Mouse (Mus musculus) kidney, adult 2 months (tissue): ENCODE data around the gene Zfp575. TPM values are rescaled to one million over a fixed set of nuclear protein-coding genes. Genes with fewer than 3 reads are reported as not detected.
A peak's percentile ranks its signal among the peaks of the same experiment; 100 is the strongest.

ENCODE experiments used
- DNase-seq: peaks from one replicate; pipeline ENCODE4 v3.0.0; 2021
- H3K27ac ChIP-seq: fragments of 200-500 bp; 2 replicates; pipeline ENCODE4 v1.5.1; 2012; ENCODE audit warnings: low read depth, low read length, control low read depth, inconsistent platforms; ENCODE audit not compliant: insufficient read depth
- H3K27me3 ChIP-seq: fragments of 200-500 bp; replicated peaks from 2 replicates; pipeline ENCODE4 v1.6.1; 2012; ENCODE audit warnings: mild to moderate bottlenecking, moderate library complexity, low read length, inconsistent platforms; ENCODE audit not compliant: control insufficient read depth, insufficient read depth
- H3K36me3 ChIP-seq: fragments of 200-500 bp; 2 replicates; pipeline ENCODE4 v1.6.1; 2012; ENCODE audit warnings: mild to moderate bottlenecking, moderate library complexity, low read length, inconsistent platforms; ENCODE audit not compliant: control insufficient read depth, insufficient read depth
- H3K4me1 ChIP-seq: fragments of 200-500 bp; 2 replicates; pipeline ENCODE4 v1.6.1; 2011; ENCODE audit warnings: low read length; ENCODE audit not compliant: control insufficient read depth, insufficient read depth
- H3K4me3 ChIP-seq: fragments of 200-500 bp; 2 replicates; pipeline ENCODE4 v1.5.1; 2011; ENCODE audit warnings: mild to moderate bottlenecking, low read depth, low read length, control low read depth; ENCODE audit not compliant: insufficient read depth
- CTCF ChIP-seq: fragments of 200-500 bp; conservative IDR thresholded peaks from 2 replicates; pipeline ENCODE4 v1.5.1; 2011; ENCODE audit warnings: low read depth, mild to moderate bottlenecking, control low read depth, low read length, moderate library complexity, mixed read lengths; ENCODE audit not compliant: insufficient read depth, insufficient read length
- POLR2A ChIP-seq: fragments of 200-500 bp; IDR thresholded peaks from one replicate; pipeline ENCODE4 v1.6.1; 2011; ENCODE audit warnings: low read depth, low read length, control low read depth
- WGBS: fragments of 180-500 bp; shearing (Covaris S2); methylation state at CpG from one replicate; pipeline ENCODE4 v1.1.7; 2018; 5-methylcytosine and 5-hydroxymethylcytosine counted together
- polyA plus RNA-seq: library from polyadenylated mRNA; depleted of rRNA; stranded (reverse); fragments of >200 nt; gene quantifications from 2 replicates; pipeline ENCODE4 v1.2.3, GENCODE M21; 2012

Gene Zfp575
- polyA plus RNA-seq, 1 experiment = 0.11 TPM

- TF ChIP-seq CTCF (no peak), POLR2A (no peak)
- no peak overlapping the region for H3K4me3 ChIP-seq
- 69% methylated on average over 5 of the region's 5 CpGs for WGBS
These were observed 4.3 kb upstream of the Zfp575 start for GRCm38 (mm10) chr7:24591735-24592134.

GRCm38 (mm10) chr7:24588336-24588735 lies 895 bp upstream of the Zfp575 start:
- no peaks in the 10 kb centered on the region for H3K36me3 ChIP-seq
- TF ChIP-seq POLR2A (no peak), CTCF (no peak)
- H3K4me3 ChIP-seq = no peak overlapping the region
- H3K27ac ChIP-seq = no peak overlapping the region; the same call in 1 of the 2 replicates
- no peaks in the 10 kb centered on the region for H3K27me3 ChIP-seq
- 23% methylated on average over 13 of the region's 13 CpGs for WGBS
- peaks cover 4% of the 10 kb centered on the region for H3K4me1 ChIP-seq
- DNase-seq = peak; percentile 93

More at GRCm38 (mm10) chr7:24591735-24592134, 4.3 kb upstream of the Zfp575 start:
- no peak overlapping the region for H3K27ac ChIP-seq
- no peaks in the 10 kb centered on the region for H3K27me3 ChIP-seq
- peaks cover 7% of the 10 kb centered on the region for H3K4me1 ChIP-seq
- no peaks in the 10 kb centered on the region for H3K36me3 ChIP-seq
- no peak for DNase-seq

- Histone ChIP-seq H3K4me1 (peaks cover 4% of the 10 kb centered on the region), H3K4me3 (no peak overlapping the region), H3K36me3 (no peaks in the 10 kb centered on the region), H3K27me3 (no peaks in the 10 kb centered on the region), H3K27ac (no peak overlapping the region)
- no peak for TF ChIP-seq POLR2A
- no peak for TF ChIP-seq CTCF
- no peak for DNase-seq
- 26% methylated on average over 8 of the region's 8 CpGs for WGBS
These were observed 613 bp downstream of the Zfp575 start for GRCm38 (mm10) chr7:24586828-24587227.

GRCm38 (mm10) chr7:24585995-24586394 lies 1.4 kb downstream of the Zfp575 start:
- DNase-seq = no peak
- H3K27ac ChIP-seq = no peak overlapping the region
- peaks cover 4% of the 10 kb centered on the region for H3K4me1 ChIP-seq
- WGBS = 60% methylated on average over 16 of the region's 16 CpGs
- no peaks in the 10 kb centered on the region for H3K36me3 ChIP-seq
- H3K27me3 ChIP-seq = no peaks in the 10 kb centered on the region
- no peak overlapping the region for H3K4me3 ChIP-seq
- no peak for TF ChIP-seq POLR2A
- no peak for TF ChIP-seq CTCF

GRCm38 (mm10) chr7:24584876-24585275 lies 2.6 kb downstream of the Zfp575 start:
- no peaks in the 10 kb centered on the region for H3K36me3 ChIP-seq
- no peak overlapping the region for H3K4me3 ChIP-seq
- H3K27me3 ChIP-seq = no peaks in the 10 kb centered on the region
- peaks cover 4% of the 10 kb centered on the region for H3K4me1 ChIP-seq
- 96% methylated on average over 6 of the region's 6 CpGs for WGBS
- TF ChIP-seq POLR2A (no peak), CTCF (no peak)
- no peak for DNase-seq
- no peak overlapping the region for H3K27ac ChIP-seq

- Histone ChIP-seq H3K36me3 (no peaks in the 10 kb centered on the region), H3K27me3 (no peaks in the 10 kb centered on the region), H3K4me1 (peaks cover 10% of the 10 kb centered on the region; the same call in 1 of the 2 replicates), H3K4me3 (no peak overlapping the region), H3K27ac (no peak overlapping the region)
- 95% methylated on average over 10 of the region's 10 CpGs for WGBS
- no peak for DNase-seq
- TF ChIP-seq POLR2A (no peak), CTCF (no peak)
These were observed 9.6 kb downstream of the Zfp575 start for GRCm38 (mm10) chr7:24577811-24578210.

- Histone ChIP-seq H3K4me3 (no peak overlapping the region), H3K4me1 (peaks cover 10% of the 10 kb centered on the region; the same call in 1 of the 2 replicates), H3K36me3 (no peaks in the 10 kb centered on the region), H3K27me3 (no peaks in the 10 kb centered on the region), H3K27ac (no peak overlapping the region)
- no peak for TF ChIP-seq POLR2A
- peak; percentile 94 for DNase-seq
- WGBS = 35% methylated on average over 12 of the region's 12 CpGs
These were observed 13.1 kb downstream of the Zfp575 start for GRCm38 (mm10) chr7:24574224-24574796.
